Mouse (Mus musculus): Measurements from ENCODE around the gene Lmod3.

Gene Lmod3

GRCm38 (mm10) chr6:97252711-97253221 lies at the start of gene Lmod3:
TSS of gene Lmod3 (minus strand) at chr6:97252759.
- no peak for DNase-seq (ENCODE audit: low spot score)

GRCm38 (mm10) chr6:97302303-97302702 lies 49.7 kb upstream of the Lmod3 start:
- DNase-seq (ENCODE audit: low spot score): no peak

- no peak for DNase-seq (ENCODE audit: low spot score)
Observed at GRCm38 (mm10) chr6:97300659-97301058, 48.1 kb upstream of the Lmod3 start.

GRCm38 (mm10) chr6:97300180-97300579 lies 47.6 kb upstream of the Lmod3 start:
- DNase-seq (ENCODE audit: low spot score): no peak

GRCm38 (mm10) chr6:97297151-97297550 lies 44.6 kb upstream of the Lmod3 start:
- no peak for DNase-seq (ENCODE audit: low spot score)

- no peak for DNase-seq (ENCODE audit: low spot score)
Observed at GRCm38 (mm10) chr6:97295866-97296527, 43.4 kb upstream of the Lmod3 start.

GRCm38 (mm10) chr6:97295416-97295815 lies 42.9 kb upstream of the Lmod3 start:
- DNase-seq (ENCODE audit: low spot score): no peak

GRCm38 (mm10) chr6:97293667-97294569 lies 41.4 kb upstream of the Lmod3 start:
- no peak for DNase-seq (ENCODE audit: low spot score)

GRCm38 (mm10) chr6:97292894-97293293 lies 40.3 kb upstream of the Lmod3 start:
- DNase-seq (ENCODE audit: low spot score): no peak

GRCm38 (mm10) chr6:97292096-97292495 lies 39.5 kb upstream of the Lmod3 start:
- no peak for DNase-seq (ENCODE audit: low spot score)

GRCm38 (mm10) chr6:97291159-97291908 lies 38.8 kb upstream of the Lmod3 start:
- DNase-seq (ENCODE audit: low spot score): no peak

GRCm38 (mm10) chr6:97290687-97291086 lies 38.1 kb upstream of the Lmod3 start:
- no peak for DNase-seq (ENCODE audit: low spot score)

GRCm38 (mm10) chr6:97289838-97290237 lies 37.3 kb upstream of the Lmod3 start:
- DNase-seq (ENCODE audit: low spot score): no peak

GRCm38 (mm10) chr6:97289316-97289820 lies 36.8 kb upstream of the Lmod3 start:
- DNase-seq (ENCODE audit: low spot score): no peak

GRCm38 (mm10) chr6:97288047-97288855 lies 35.7 kb upstream of the Lmod3 start:
- no peak for DNase-seq (ENCODE audit: low spot score)

- DNase-seq (ENCODE audit: low spot score): no peak
Observed at GRCm38 (mm10) chr6:97286332-97286731, 33.8 kb upstream of the Lmod3 start.

GRCm38 (mm10) chr6:97283676-97284075 lies 31.1 kb upstream of the Lmod3 start:
- DNase-seq (ENCODE audit: low spot score): no peak

- no peak for DNase-seq (ENCODE audit: low spot score)
Observed at GRCm38 (mm10) chr6:97278878-97279277, 26.3 kb upstream of the Lmod3 start.

- peak; percentile 41 for DNase-seq (ENCODE audit: low spot score)
Observed at GRCm38 (mm10) chr6:97278014-97278787, 25.6 kb upstream of the Lmod3 start.

GRCm38 (mm10) chr6:97276890-97277497 lies 24.4 kb upstream of the Lmod3 start:
- no peak for DNase-seq (ENCODE audit: low spot score)

All from ovary, postnatal 10 days (tissue).